Mouse (Mus musculus) erythroblast, embryonic 14.5 days (primary cell): ENCODE data around the gene Prkcsh.

ENCODE experiments used
- GATA1 ChIP-seq: IDR thresholded peaks from 2 replicates; pipeline ENCODE4 v1.6.1; 2012; ENCODE audit warnings: low read length, inconsistent platforms, mixed read lengths
- TAL1 ChIP-seq: IDR thresholded peaks from 3 replicates; pipeline ENCODE4 v1.6.1; 2012; ENCODE audit warnings: low read length, inconsistent platforms, mixed read lengths

DNA sequence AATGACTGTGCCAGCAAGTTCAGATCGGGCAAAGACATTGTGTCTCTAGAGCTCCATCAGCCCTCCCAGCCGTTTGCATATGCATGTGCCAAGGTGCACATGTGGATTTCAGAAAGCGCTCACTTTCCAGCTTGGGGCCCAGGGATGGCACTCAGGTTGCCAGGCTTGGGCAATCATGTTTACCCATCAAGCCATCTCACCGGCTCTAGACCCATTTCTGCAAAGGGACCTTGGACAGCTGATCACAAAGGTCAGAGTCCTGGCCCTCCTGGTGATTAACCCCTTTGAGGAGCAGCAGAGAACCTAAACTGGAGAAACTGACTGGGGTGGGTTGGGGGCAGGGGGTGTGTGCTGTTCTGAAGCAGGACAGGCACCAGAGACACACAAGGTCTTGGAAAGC lies 10.4 kb upstream of the Prkcsh start:
- no peak for TF ChIP-seq GATA1
- TF ChIP-seq TAL1, result no peak
